Mouse (Mus musculus) lung, adult 2 months (tissue): Measurements from ENCODE around the gene Oprd1. TPM values are rescaled to one million over a fixed set of nuclear protein-coding genes. Genes with fewer than 3 reads are reported as not detected.

Experiments
- DNase-seq: peaks from one replicate; pipeline ENCODE4 v3.0.0; 2022
- H3K4me1 ChIP-seq: fragments of 200-500 bp; 2 replicates; pipeline ENCODE4 v1.6.1; 2011; ENCODE audit warnings: low read length; ENCODE audit not compliant: control insufficient read depth, insufficient read depth
- H3K4me3 ChIP-seq: fragments of 200-500 bp; replicated peaks from 2 replicates; pipeline ENCODE3; 2011; ENCODE audit warnings: low read depth, mild to moderate bottlenecking, control low read depth, low read length; ENCODE audit errors: extremely low read depth
- CTCF ChIP-seq: fragments of 200-500 bp; IDR thresholded peaks from 2 replicates; pipeline ENCODE4 v1.5.1; 2011; ENCODE audit warnings: mild to moderate bottlenecking, low read length, control low read depth; ENCODE audit not compliant: insufficient read depth
- POLR2A ChIP-seq: fragments of 200-500 bp; IDR thresholded peaks from 2 replicates; pipeline ENCODE4 v1.6.1; 2011; ENCODE audit warnings: low read depth, mild to moderate bottlenecking, control low read depth, low read length, borderline replicate concordance; ENCODE audit errors: extremely low read depth
- WGBS: fragments of 180-500 bp; shearing (Covaris S2); methylation state at CpG from one replicate; pipeline ENCODE4 v1.1.7; 2018; 5-methylcytosine and 5-hydroxymethylcytosine counted together
- polyA plus RNA-seq: library from polyadenylated mRNA; depleted of rRNA; stranded (reverse); fragments of >200 nt; gene quantifications from 2 replicates; pipeline ENCODE4 v1.2.3, GENCODE M21; 2012; rRNA removed

Oprd1 gene
- 0.11 TPM in 2 replicates for polyA plus RNA-seq

GRCm38 (mm10) chr4:132144080-132144841 is at the start of gene Oprd1:
TSS of gene Oprd1 (minus strand) at chr4:132144486.
- Histone ChIP-seq H3K4me3 (no peak within 1 kb of the TSS), H3K4me1 (no peaks in the 10 kb centered on the region)
- WGBS = 2% methylated on average over 89 of the region's 89 CpGs
- DNase-seq = no peak
- TF ChIP-seq CTCF (no peak), POLR2A (no peak)

DNA sequence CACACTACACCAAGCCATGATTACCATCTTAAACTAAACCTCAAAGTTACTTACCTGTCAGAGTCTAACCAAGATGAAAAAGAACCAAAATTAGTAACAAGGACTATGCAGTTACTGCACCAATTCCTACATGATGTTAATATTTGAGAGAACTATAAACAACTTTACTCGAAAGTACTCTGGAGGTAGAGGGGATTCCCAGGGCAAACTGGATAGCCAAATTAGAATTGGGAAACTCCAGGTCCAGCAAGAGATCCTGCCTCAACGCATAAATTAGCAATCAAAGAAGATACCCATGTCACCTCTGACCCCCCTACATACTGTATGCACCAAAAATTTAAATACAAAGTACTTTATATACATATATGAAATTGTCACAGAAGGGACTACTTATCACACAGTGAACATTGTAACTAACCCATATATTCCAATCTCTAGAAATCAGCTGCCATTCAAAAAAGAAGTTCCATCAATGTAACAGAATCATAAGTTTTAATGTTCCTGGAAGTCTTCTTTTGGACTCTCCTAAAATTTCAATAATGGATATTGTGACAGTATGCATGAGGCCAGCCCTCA is 43.6 kb upstream of the Oprd1 start:
- no peak overlapping the region for H3K4me3 ChIP-seq
- TF ChIP-seq POLR2A (no peak), CTCF (no peak)
- H3K4me1 ChIP-seq = peaks cover 5% of the 10 kb centered on the region
- WGBS = 69% methylated on average over 2 of the region's 2 CpGs
- no peak for DNase-seq

DNA sequence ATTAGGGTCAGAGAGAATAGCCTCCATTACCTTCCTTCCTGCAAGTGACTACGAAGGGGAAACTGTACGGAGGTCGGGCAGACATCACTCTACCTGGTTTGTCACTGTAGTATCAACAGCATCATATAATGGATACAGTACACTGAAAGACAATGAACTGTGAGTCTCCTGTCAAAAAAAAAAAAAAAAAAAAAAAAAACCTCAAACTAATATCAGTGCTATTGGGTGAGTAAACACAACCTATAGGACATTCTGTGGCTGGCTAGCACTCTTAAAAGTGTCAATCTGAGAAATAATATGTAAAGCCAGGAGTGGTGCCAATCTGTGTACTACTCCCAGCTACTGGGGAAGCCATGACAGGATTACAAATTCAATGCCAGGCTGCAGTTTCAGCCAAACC is 38.9 kb upstream of the Oprd1 start:
- TF ChIP-seq CTCF (no peak), POLR2A (no peak)
- WGBS = 93% methylated on average over 3 of the region's 3 CpGs

GRCm38 (mm10) chr4:132181721-132182658 is 37.7 kb upstream of the Oprd1 start:
- 59% methylated on average over 22 of the region's 22 CpGs for WGBS
- no peak for DNase-seq
- H3K4me1 ChIP-seq = no peaks in the 10 kb centered on the region
- TF ChIP-seq POLR2A (no peak), CTCF (no peak)
- H3K4me3 ChIP-seq = no peak overlapping the region

More for the DNA sequence above, 38.9 kb upstream of the Oprd1 start:
- no peak overlapping the region for H3K4me3 ChIP-seq
- no peak for DNase-seq
- no peaks in the 10 kb centered on the region for H3K4me1 ChIP-seq

GRCm38 (mm10) chr4:132180710-132181109 is 36.4 kb upstream of the Oprd1 start:
- no peak for TF ChIP-seq POLR2A
- TF ChIP-seq CTCF = 0 out of 2 replicates have a peak, but pooled peaks have one; percentile 14
- WGBS = 67% methylated on average over 9 of the region's 9 CpGs
- no peaks in the 10 kb centered on the region for H3K4me1 ChIP-seq
- H3K4me3 ChIP-seq = no peak overlapping the region
- peak; percentile 32 for DNase-seq

GRCm38 (mm10) chr4:132178630-132179059 is 34.4 kb upstream of the Oprd1 start:
- TF ChIP-seq CTCF = peak; percentile 39; the same call in 1 of the 2 replicates
- TF ChIP-seq POLR2A = no peak
- H3K4me3 ChIP-seq = no peak overlapping the region
- no peaks in the 10 kb centered on the region for H3K4me1 ChIP-seq
- 4% methylated on average over 10 of the region's 10 CpGs for WGBS
- peak; percentile 34 for DNase-seq

GRCm38 (mm10) chr4:132176474-132176873 is 32.2 kb upstream of the Oprd1 start:
- DNase-seq = no peak
- H3K4me3 ChIP-seq = no peak overlapping the region
- H3K4me1 ChIP-seq = no peaks in the 10 kb centered on the region
- TF ChIP-seq POLR2A (no peak), CTCF (no peak)
- 46% methylated on average over 10 of the region's 10 CpGs for WGBS

DNA sequence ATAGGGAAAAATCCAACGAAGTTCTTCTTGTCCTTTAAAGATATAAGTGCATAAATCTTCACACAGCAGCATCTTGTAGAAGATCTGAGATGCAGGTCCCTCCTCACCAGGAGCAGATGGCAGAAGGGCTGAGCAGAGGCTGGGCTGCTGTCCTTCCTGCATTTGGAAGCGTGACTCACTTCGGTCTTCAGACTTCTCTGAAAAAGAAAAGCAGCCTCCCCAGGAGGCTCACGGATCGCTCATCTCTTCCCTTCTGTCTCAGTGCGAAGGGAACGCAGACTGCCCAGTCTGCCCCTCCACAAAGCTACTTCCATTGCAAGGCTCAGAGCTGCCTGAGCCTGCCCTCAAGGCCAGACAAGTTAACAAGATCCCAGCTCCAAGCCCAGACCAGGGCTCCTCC is 26.6 kb upstream of the Oprd1 start:
- Histone ChIP-seq H3K4me3 (no peak overlapping the region), H3K4me1 (no peaks in the 10 kb centered on the region)
- 49% methylated on average over 7 of the region's 7 CpGs for WGBS
- DNase-seq = no peak
- TF ChIP-seq CTCF = no peak
- TF ChIP-seq POLR2A = no peak

DNA sequence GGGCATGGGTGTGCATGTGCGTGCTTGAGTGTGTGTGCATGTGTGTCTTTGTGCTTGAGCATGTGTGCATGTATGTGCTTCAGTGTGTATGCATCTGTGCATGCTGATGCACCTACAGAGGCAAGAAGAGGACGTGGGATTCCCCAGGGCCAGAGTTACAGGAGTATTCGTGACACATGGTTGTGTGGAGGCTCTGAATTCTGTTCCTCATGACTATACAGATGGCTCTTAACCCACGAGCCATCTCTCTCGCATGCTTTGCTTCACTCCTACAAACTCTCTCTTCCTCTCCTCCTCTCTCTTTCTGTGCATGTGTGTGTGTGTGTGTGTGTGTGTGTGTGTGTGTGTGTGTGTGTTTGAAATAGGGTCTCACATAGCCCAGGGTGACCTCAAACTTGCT is 25.5 kb upstream of the Oprd1 start:
- 76% methylated on average over 5 of the region's 5 CpGs for whole genome bisulfite sequencing
- H3K4me3 ChIP-seq = no peak overlapping the region
- no peaks in the 10 kb centered on the region for H3K4me1 ChIP-seq
- no peak for DNase-seq
- no peak for TF ChIP-seq CTCF
- no peak for TF ChIP-seq POLR2A

- no peak for DNase-seq
- no peak for TF ChIP-seq POLR2A
- no peak for TF ChIP-seq CTCF
- H3K4me1 ChIP-seq = no peaks in the 10 kb centered on the region
- H3K4me3 ChIP-seq = no peak overlapping the region
- 84% methylated on average over 3 of the region's 3 CpGs for WGBS
Observed at GRCm38 (mm10) chr4:132169271-132169670, 25.0 kb upstream of the Oprd1 start.
